Mouse (Mus musculus) cortical plate, adult 2 months (tissue): ENCODE results near the gene Taf15. TPM values are rescaled to one million over a fixed set of nuclear protein-coding genes. Genes with fewer than 3 reads are reported as not detected.

Experiments used
- H3K27ac ChIP-seq: fragments of 200-500 bp; 2 replicates; pipeline ENCODE4 v1.5.1; 2012; ENCODE audit warnings: low read length, control low read depth, inconsistent platforms; ENCODE audit not compliant: insufficient read depth
- H3K4me1 ChIP-seq: fragments of 200-500 bp; 2 replicates; pipeline ENCODE4 v1.6.1; 2011; ENCODE audit warnings: low read length; ENCODE audit not compliant: control insufficient read depth, insufficient read depth
- H3K4me3 ChIP-seq: fragments of 200-500 bp; 2 replicates; pipeline ENCODE4 v1.5.1; 2011; ENCODE audit warnings: mild to moderate bottlenecking, low read length, control low read depth; ENCODE audit not compliant: insufficient read depth
- CTCF ChIP-seq: fragments of 200-500 bp; IDR thresholded peaks from 2 replicates; pipeline ENCODE4 v1.5.1; 2011; ENCODE audit warnings: mild to moderate bottlenecking, control low read depth, low read length; ENCODE audit not compliant: insufficient read depth; ENCODE audit errors: extremely low read depth
- POLR2A ChIP-seq: fragments of 200-500 bp; IDR thresholded peaks from 2 replicates; pipeline ENCODE4 v1.6.1; 2011; ENCODE audit warnings: mild to moderate bottlenecking, low read length, control low read depth; ENCODE audit not compliant: insufficient read depth; ENCODE audit errors: extremely low read depth
- polyA plus RNA-seq: library from polyadenylated mRNA; depleted of rRNA; stranded (reverse); fragments of >200 nt; gene quantifications from 2 replicates; pipeline ENCODE4 v1.2.3, GENCODE M21; 2012

Gene Taf15
- polyA plus RNA-seq, 1 experiment: 43.0 TPM

GRCm38 (mm10) chr11:83455608-83456007 lies 17.3 kb upstream of the Taf15 start:
- H3K4me1 ChIP-seq: no peaks in the 10 kb centered on the region

GRCm38 (mm10) chr11:83457257-83457656 lies 15.6 kb upstream of the Taf15 start:
- no peak overlapping the region for H3K4me3 ChIP-seq
- no peak for TF ChIP-seq CTCF
- TF ChIP-seq POLR2A: no peak
- H3K27ac ChIP-seq: no peak overlapping the region
- no peaks in the 10 kb centered on the region for H3K4me1 ChIP-seq

More at GRCm38 (mm10) chr11:83455608-83456007, 17.3 kb upstream of the Taf15 start:
- TF ChIP-seq CTCF: no peak
- no peak for TF ChIP-seq POLR2A
- no peak overlapping the region for H3K4me3 ChIP-seq
- H3K27ac ChIP-seq: no peak overlapping the region

- Histone ChIP-seq H3K4me3 (no peak overlapping the region), H3K27ac (no peak overlapping the region), H3K4me1 (no peaks in the 10 kb centered on the region)
- TF ChIP-seq POLR2A: no peak
- TF ChIP-seq CTCF: no peak
Measured at GRCm38 (mm10) chr11:83457912-83458601, 14.8 kb upstream of the Taf15 start.

GRCm38 (mm10) chr11:83461462-83462027 lies 11.3 kb upstream of the Taf15 start:
- H3K4me3 ChIP-seq: no peak overlapping the region; the same call in 1 of the 2 replicates
- TF ChIP-seq POLR2A (no peak), CTCF (no peak)
- H3K27ac ChIP-seq: no peak overlapping the region
- H3K4me1 ChIP-seq: no peaks in the 10 kb centered on the region

- no peak for TF ChIP-seq CTCF
- TF ChIP-seq POLR2A: no peak
- no peaks in the 10 kb centered on the region for H3K4me1 ChIP-seq
- peak within 1 kb of the TSS; percentile 39 for H3K4me3 ChIP-seq
- H3K27ac ChIP-seq: no peak within 1 kb of the TSS
Measured at GRCm38 (mm10) chr11:83462711-83463244, 10.1 kb upstream of the Taf15 start, which contains the start of gene Mmp28. TSS of gene Mmp28 (minus strand) at chr11:83463071.

- Histone ChIP-seq H3K4me1 (no peaks in the 10 kb centered on the region), H3K27ac (no peak overlapping the region), H3K4me3 (no peak overlapping the region)
- TF ChIP-seq POLR2A: no peak
- no peak for TF ChIP-seq CTCF
Measured at GRCm38 (mm10) chr11:83465976-83466375, 6.9 kb upstream of the Taf15 start.

- H3K4me3 ChIP-seq: no peak overlapping the region
- no peak for TF ChIP-seq CTCF
- TF ChIP-seq POLR2A: no peak
- H3K4me1 ChIP-seq: no peaks in the 10 kb centered on the region
- no peak overlapping the region for H3K27ac ChIP-seq
Measured at GRCm38 (mm10) chr11:83467120-83467652, 5.7 kb upstream of the Taf15 start.

GRCm38 (mm10) chr11:83468765-83469164 lies 4.1 kb upstream of the Taf15 start:
- Histone ChIP-seq H3K4me3 (no peak overlapping the region), H3K4me1 (no peaks in the 10 kb centered on the region), H3K27ac (no peak overlapping the region)
- TF ChIP-seq CTCF (no peak), POLR2A (no peak)

- TF ChIP-seq CTCF (no peak), POLR2A (no peak)
- Histone ChIP-seq H3K27ac (no peak overlapping the region), H3K4me1 (no peaks in the 10 kb centered on the region; the same call in 1 of the 2 replicates), H3K4me3 (no peak overlapping the region)
Measured at GRCm38 (mm10) chr11:83471766-83472165, 1.1 kb upstream of the Taf15 start.

GRCm38 (mm10) chr11:83473235-83474016 lies 540 bp downstream of the Taf15 start:
- Histone ChIP-seq H3K27ac (peak overlapping the region; percentile 71; the same call in 1 of the 2 replicates), H3K4me1 (no peaks in the 10 kb centered on the region; the same call in 1 of the 2 replicates), H3K4me3 (peak overlapping the region; percentile 67)
- TF ChIP-seq CTCF (no peak), POLR2A (no peak)
